Mouse (Mus musculus): ENCODE results near the gene Gm28035. TPM values are rescaled to one million over a fixed set of nuclear protein-coding genes. Genes with fewer than 3 reads are reported as not detected.

The Gm28035 gene
- total and polyA plus RNA-seq, 3 experiments, result 0.27 to 0.64 (median 0.36) TPM

- dilution Hi-C loops (cut with MboI; ENCODE audit: extremely low pct_ligation_motif_present, extremely low pct_unique_long_range_greater_than_20kb, low sequenced_read_pairs), result no loop called here
- peaks cover 31 to 59% of the 10 kb centered on the region in 2 experiments for H3K4me1 ChIP-seq (ENCODE audit: control insufficient read depth in 1 of 2, insufficient read depth in 2 of 2)
- no peak for TF ChIP-seq TBP (conservative IDR thresholded peaks at IDR 0.05; ENCODE audit: low read depth, low read length)
- no peak for TF ChIP-seq PAX5 (IDR thresholded peaks at IDR 0.05; ENCODE audit: low read length)
These were observed 27.1 kb downstream of the Gm28035 start for GRCm38 (mm10) chr2:30267466-30267865.

DNA sequence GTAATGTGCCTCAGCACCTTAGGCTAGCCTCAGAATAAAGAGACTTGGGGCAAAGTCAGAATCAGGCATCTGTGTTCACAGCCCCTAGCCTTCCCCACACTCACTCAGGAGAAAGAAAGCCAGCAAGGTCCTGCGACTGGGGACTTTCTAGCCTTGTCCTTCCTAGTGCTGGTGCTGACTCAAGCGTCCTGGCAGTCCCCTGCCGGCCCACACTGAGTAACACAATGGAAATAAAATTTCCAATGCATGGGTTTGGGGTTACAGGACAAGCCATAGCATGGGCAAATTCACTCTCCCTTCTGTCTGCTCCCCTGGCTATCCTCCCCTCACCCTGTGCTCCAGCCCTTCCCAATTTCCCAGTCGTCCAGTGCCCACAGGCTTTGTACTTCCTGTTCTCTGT lies 28.0 kb downstream of the Gm28035 start:
- Histone ChIP-seq H3K4me1 (ENCODE audit: control insufficient read depth in 1 of 2, insufficient read depth in 2 of 2) (peaks cover 31 to 59% of the 10 kb centered on the region in 2 experiments), H3K4me2 (ENCODE audit: insufficient read depth, low read depth, poor library complexity, severe bottlenecking) (no peak overlapping the region), H3K9me3 (replicated peaks; ENCODE audit: low read length) (no peaks in the 10 kb centered on the region), H3K36me3 (replicated peaks in 1 of 2; ENCODE audit: control insufficient read depth in 1 of 2, insufficient read depth in 1 of 2, low read length in 1 of 2) (peaks cover 5 to 43% of the 10 kb centered on the region in 2 experiments), H3K9ac (ENCODE audit: insufficient read depth, low read depth) (no peak overlapping the region), H3K27ac (ENCODE audit: insufficient read depth, low read depth) (peak overlapping the region; percentile 30; the same call in 1 of the 2 replicates), H3K4me3 (replicated peaks in 1 of 3; ENCODE audit: low read depth in 2 of 3, low read length in 2 of 3, poor library complexity in 1 of 3) (no peak overlapping the region), H3K27me3 (replicated peaks) (no peaks in the 10 kb centered on the region), H3K79me2 (replicated peaks; ENCODE audit: control insufficient read depth, extremely low read depth, insufficient read depth, poor library complexity, severe bottlenecking) (no peaks in the 10 kb centered on the region)
- dilution Hi-C loops (cut with MboI; ENCODE audit: extremely low pct_ligation_motif_present, extremely low pct_unique_long_range_greater_than_20kb, low sequenced_read_pairs) (no loop called here), in situ Hi-C loops (cut with MboI; ENCODE audit: low pct_ligation_motif_present, low pct_unique_long_range_greater_than_20kb, low sequenced_read_pairs) (no loop called here)
- DNase-seq (ENCODE audit: extremely low read depth), result peak; percentile 17
- TF ChIP-seq JUND (conservative IDR thresholded peaks at IDR 0.05; ENCODE audit: low read depth, low read length), result no peak
- TF ChIP-seq NRF1 (IDR thresholded peaks at IDR 0.05; ENCODE audit: low read depth, low read length), result no peak
- 0 out of 2 replicates have a peak, but pooled peaks have one; percentile 23 for TF ChIP-seq TCF12 (IDR thresholded peaks at IDR 0.05; ENCODE audit: low read depth, low read length)
- no peak for TF ChIP-seq SIN3A (IDR thresholded peaks at IDR 0.05; ENCODE audit: low read length)
- no peak for TF ChIP-seq POLR2AphosphoS2 (IDR thresholded peaks at IDR 0.05; ENCODE audit: low read depth, low read length)
- no peak for TF ChIP-seq GABPA (IDR thresholded peaks at IDR 0.05; ENCODE audit: insufficient replicate concordance, low read depth, low read length)
- TF ChIP-seq PAX5 (IDR thresholded peaks at IDR 0.05; ENCODE audit: low read length), result no peak
- peak; percentile 32 for TF ChIP-seq SMC3 (IDR thresholded peaks at IDR 0.05; ENCODE audit: low read depth, low read length)
- no peak; the same call in none of the 2 replicates for TF ChIP-seq RAD21 (IDR thresholded peaks at IDR 0.05; ENCODE audit: low read depth, low read length)
- no peak for TF ChIP-seq TBP (conservative IDR thresholded peaks at IDR 0.05; ENCODE audit: low read depth, low read length)
- TF ChIP-seq KAT2A (IDR thresholded peaks at IDR 0.05; ENCODE audit: insufficient replicate concordance, low read length), result no peak
- no peak for TF ChIP-seq RCOR1 (conservative IDR thresholded peaks at IDR 0.05; ENCODE audit: low read depth, low read length)
- no peak for TF ChIP-seq POLR2A (IDR thresholded peaks at IDR 0.05; ENCODE audit: low read depth, low read length)
- no peak for TF ChIP-seq E2F4 (IDR thresholded peaks at IDR 0.05; ENCODE audit: insufficient replicate concordance, low read depth, low read length)
- TF ChIP-seq IRF4 (IDR thresholded peaks at IDR 0.05; ENCODE audit: low read depth, low read length), result no peak
- no peak for TF ChIP-seq USF2 (conservative IDR thresholded peaks at IDR 0.05; ENCODE audit: low read depth, low read length)
- no peak for TF ChIP-seq USF1 (IDR thresholded peaks at IDR 0.05; ENCODE audit: low read depth, low read length)
- no peak for TF ChIP-seq HCFC1 (IDR thresholded peaks at IDR 0.05; ENCODE audit: low read depth, low read length)
- no peak for TF ChIP-seq NELFE (IDR thresholded peaks at IDR 0.05; ENCODE audit: low read depth, low read length)
- no peak for TF ChIP-seq ZKSCAN1 (IDR thresholded peaks at IDR 0.05; ENCODE audit: borderline replicate concordance, low read depth, low read length)
- no peak for TF ChIP-seq ZNF384 (IDR thresholded peaks at IDR 0.05; ENCODE audit: low read depth, low read length)
- TF ChIP-seq MAFK (IDR thresholded peaks at IDR 0.05; ENCODE audit: insufficient replicate concordance, low read length), result no peak
- TF ChIP-seq UBTF (IDR thresholded peaks at IDR 0.05; ENCODE audit: low read depth, low read length), result no peak
- TF ChIP-seq JUN (IDR thresholded peaks at IDR 0.05; ENCODE audit: insufficient read depth, low read depth, low read length), result no peak
- TF ChIP-seq ZC3H11A (IDR thresholded peaks at IDR 0.05; ENCODE audit: low read depth, low read length), result no peak
- TF ChIP-seq MYC (IDR thresholded peaks at IDR 0.05; ENCODE audit: low read depth, low read length), result no peak
- TF ChIP-seq MAZ (IDR thresholded peaks at IDR 0.05; ENCODE audit: low read depth, low read length), result no peak
- TF ChIP-seq MEF2A (IDR thresholded peaks at IDR 0.05; ENCODE audit: borderline replicate concordance, low read depth, low read length), result 0 out of 2 replicates have a peak, but pooled peaks have one; percentile 6
- no peak for TF ChIP-seq ETS1 (conservative IDR thresholded peaks at IDR 0.05; ENCODE audit: low read depth, low read length)
- TF ChIP-seq EP300 (IDR thresholded peaks at IDR 0.05; ENCODE audit: low read length), result peak; percentile 68
- no peak for TF ChIP-seq ZMIZ1 (IDR thresholded peaks at IDR 0.05; ENCODE audit: low read depth, low read length)
- TF ChIP-seq ELF1 (IDR thresholded peaks at IDR 0.05; ENCODE audit: low read depth, low read length), result no peak
- TF ChIP-seq BHLHE40 (IDR thresholded peaks at IDR 0.05; ENCODE audit: low read depth, low read length), result no peak

More at GRCm38 (mm10) chr2:30267466-30267865, 27.1 kb downstream of the Gm28035 start:
- H3K79me2 ChIP-seq (replicated peaks; ENCODE audit: control insufficient read depth, extremely low read depth, insufficient read depth, poor library complexity, severe bottlenecking), result no peaks in the 10 kb centered on the region
- no peaks in the 10 kb centered on the region for H3K27me3 ChIP-seq (replicated peaks)
- H3K4me3 ChIP-seq (replicated peaks in 1 of 3; ENCODE audit: low read depth in 2 of 3, low read length in 2 of 3, poor library complexity in 1 of 3), result peak overlapping the region in 1 of 3 experiments; percentile 15
- in situ Hi-C loops (cut with MboI; ENCODE audit: low pct_ligation_motif_present, low pct_unique_long_range_greater_than_20kb, low sequenced_read_pairs), result no loop called here
- peaks cover 8 to 42% of the 10 kb centered on the region in 2 experiments for H3K36me3 ChIP-seq (replicated peaks in 1 of 2; ENCODE audit: control insufficient read depth in 1 of 2, insufficient read depth in 1 of 2, low read length in 1 of 2)
- no peak for DNase-seq (ENCODE audit: extremely low read depth)
- no peak overlapping the region for H3K9ac ChIP-seq (ENCODE audit: insufficient read depth, low read depth)
- no peak overlapping the region for H3K4me2 ChIP-seq (ENCODE audit: insufficient read depth, low read depth, poor library complexity, severe bottlenecking)
- no peak overlapping the region for H3K27ac ChIP-seq (ENCODE audit: insufficient read depth, low read depth)
- no peaks in the 10 kb centered on the region for H3K9me3 ChIP-seq (replicated peaks; ENCODE audit: low read length)
